Mouse (Mus musculus) kidney, postnatal 4 days (tissue): ENCODE measurements around the gene Gm21083.

Experiments used
- DNase-seq, 2 experiments: peaks; one replicate each; pipeline ENCODE4 v3.0.0; 2021; ENCODE audit warnings: mixed read lengths in 2 of 2

The Gm21083 gene

DNA sequence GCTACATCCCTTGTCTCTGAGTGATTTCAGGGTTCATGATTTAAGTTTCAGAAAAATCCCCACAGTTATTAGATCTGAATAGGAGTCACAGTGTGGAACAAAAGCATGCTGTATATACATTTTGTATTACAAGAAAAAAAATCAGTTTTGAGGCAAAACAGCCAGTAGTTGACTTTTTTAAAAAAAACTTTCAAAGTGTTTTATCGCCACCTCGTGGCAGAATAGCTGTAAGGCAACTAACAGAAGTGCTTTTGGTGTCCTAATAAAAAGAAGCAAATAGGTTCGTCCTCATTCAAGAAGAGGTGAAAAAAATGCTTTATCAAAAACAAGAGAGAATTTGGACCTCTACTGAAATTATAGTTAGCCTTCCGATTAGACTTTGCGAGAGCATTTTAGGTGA lies 52.9 kb downstream of the Gm21083 start:
- DNase-seq, result peak; percentile 18
